Mouse (Mus musculus): ENCODE data around the gene Iqsec1.

DNA sequence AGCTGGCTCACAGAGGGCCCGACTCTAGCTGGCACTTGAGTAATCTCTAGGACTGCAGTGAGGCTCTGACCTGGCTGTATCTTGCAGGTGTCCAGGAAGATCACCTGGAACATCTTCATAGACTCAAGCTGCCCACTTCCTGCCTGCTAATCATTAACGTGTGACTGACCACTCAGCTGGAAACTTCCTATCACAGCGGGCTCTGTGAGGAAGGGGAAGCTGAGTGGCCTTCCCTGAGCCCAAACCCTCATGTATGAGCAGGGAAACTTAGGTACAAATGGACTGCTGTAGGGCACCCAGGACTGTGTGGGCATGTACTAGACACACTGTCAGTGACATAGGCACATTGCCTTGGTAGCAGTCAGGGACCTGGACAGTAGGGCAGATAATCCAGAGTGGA lies 268.3 kb downstream of the Iqsec1 start:
- TF ChIP-seq CTCF (IDR thresholded peaks at IDR 0.05; ENCODE audit: low read depth, low read length) (no peak), POLR2A (IDR thresholded peaks at IDR 0.05; ENCODE audit: extremely low read depth, insufficient read depth, low read length) (no peak)
